Mouse (Mus musculus): ENCODE measurements at regions not wholly inside any gene's neighbourhood (a gene's known extent, or its start where the extent isn't known, plus 50 kb on each side); places are given as distances from the start of the nearest gene placed in this dataset.
A peak's percentile ranks its signal among the peaks of the same experiment; 100 is the strongest.

DNA sequence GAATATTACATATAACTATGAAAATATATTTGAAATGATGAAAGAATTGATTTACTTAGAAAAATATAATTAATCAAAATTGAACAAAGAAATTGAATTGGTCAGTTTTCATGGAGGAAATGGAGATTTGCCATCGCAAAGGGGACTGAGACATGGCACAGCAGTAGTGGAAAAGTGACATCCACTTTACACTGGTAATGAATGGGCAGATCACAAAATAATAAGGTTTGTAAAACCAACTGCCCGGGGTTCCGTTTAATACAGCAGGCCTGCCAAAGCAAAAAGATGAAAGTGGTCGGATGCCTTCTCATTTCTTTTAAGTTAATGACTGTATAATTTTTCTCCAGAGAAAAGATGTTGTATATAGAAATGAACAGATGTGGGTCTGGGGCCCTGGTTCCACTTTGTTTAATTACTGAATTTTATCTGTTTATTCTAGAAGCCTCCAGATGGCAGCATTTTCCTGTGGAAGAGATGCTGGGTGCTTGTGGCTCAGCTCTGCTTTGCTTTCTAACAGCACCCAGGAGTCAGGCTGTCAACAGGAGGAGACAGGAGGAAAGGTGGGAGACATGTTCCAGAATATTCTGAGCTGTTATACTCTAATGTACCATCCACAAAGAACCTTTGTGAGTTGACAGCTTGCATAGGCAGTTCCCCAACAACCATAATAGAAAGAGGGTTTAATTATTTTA is 75.6 kb upstream of the Fbxl17 start:
- Histone ChIP-seq H3K9me3 (no peaks in the 10 kb centered on the region), H3K36me3 (no peaks in the 10 kb centered on the region), H3K9ac (no peak overlapping the region), H3K4me3 (no peak overlapping the region), H3K4me2 (no peak overlapping the region), H3K27ac (no peak overlapping the region), H3K4me1 (no peaks in the 10 kb centered on the region), H3K27me3 (no peaks in the 10 kb centered on the region)
- ATAC-seq (ENCODE audit: insufficient number of reproducible peaks, low FRiP score, low TSS enrichment, low read depth): no peak
- 34% methylated on average over 4 of the region's 4 CpGs for WGBS

DNA sequence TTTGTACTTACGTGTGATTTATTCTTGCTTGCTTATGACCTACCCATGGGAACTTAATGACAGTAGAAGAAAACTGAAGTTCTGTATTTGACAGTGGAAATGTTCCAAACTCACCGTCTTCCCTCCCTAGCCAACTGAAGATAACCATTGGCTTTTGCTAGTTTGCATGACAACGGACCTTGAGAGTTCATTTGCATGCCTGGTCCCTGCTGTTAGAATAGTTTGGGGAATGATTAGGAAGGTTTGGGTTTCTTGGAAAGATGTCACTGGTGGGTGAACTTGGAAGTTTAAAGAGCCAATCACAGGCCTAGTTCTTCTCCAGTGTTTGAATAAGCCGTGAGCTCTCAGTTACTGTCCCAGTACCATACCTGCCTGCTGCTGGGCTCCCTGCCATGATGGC is 83.1 kb upstream of the Fbxl17 start:
- no peak overlapping the region for H3K9ac ChIP-seq
- H3K4me3 ChIP-seq: no peak overlapping the region
- no peaks in the 10 kb centered on the region for H3K4me1 ChIP-seq
- H3K9me3 ChIP-seq: no peaks in the 10 kb centered on the region
- no peak overlapping the region for H3K27ac ChIP-seq
- H3K36me3 ChIP-seq: no peaks in the 10 kb centered on the region
- ATAC-seq (ENCODE audit: insufficient number of reproducible peaks, low FRiP score, low TSS enrichment, low read depth): no peak
- H3K27me3 ChIP-seq: no peaks in the 10 kb centered on the region
- WGBS: 75% methylated on average over 4 of the region's 4 CpGs
- H3K4me2 ChIP-seq: no peak overlapping the region

DNA sequence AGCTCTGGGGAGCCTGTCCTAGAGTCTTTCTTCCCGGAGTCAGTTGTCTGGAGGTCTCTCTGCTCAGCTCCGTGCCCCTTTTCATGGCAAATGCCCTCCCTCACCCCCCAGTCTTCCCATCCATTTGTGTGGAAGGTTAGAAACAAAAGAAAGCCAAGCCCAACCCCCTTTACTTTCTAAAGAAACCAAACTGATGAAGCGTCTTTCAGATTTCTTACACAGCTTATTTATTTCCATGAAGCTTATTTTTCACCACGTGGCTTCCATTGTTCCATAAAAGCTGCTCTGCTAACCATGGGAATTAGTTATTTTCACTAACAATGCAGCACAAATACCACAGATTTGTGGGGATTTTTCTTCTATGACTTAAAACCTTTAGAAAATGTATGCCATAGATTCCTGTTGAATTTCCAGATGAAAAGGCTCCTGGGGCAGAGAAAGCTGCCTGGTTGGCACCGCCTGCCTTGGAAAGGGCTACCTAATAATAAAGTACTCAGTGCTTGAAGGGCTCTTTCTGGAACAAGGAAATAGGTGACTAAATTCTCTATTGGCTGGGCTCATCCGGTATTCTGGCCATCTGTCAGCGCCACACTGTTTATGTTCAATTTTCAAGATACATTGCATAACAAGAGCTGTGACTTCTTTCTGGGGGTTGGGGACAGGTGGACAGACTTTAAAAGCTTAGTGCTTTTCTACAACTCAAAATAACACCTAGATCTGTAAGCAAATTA is 107.4 kb upstream of the Fbxl17 start:
- Histone ChIP-seq H3K4me2 (no peak overlapping the region), H3K9me3 (no peaks in the 10 kb centered on the region), H3K4me3 (no peak overlapping the region), H3K27me3 (no peaks in the 10 kb centered on the region), H3K36me3 (no peaks in the 10 kb centered on the region), H3K9ac (no peak overlapping the region), H3K27ac (no peak overlapping the region), H3K4me1 (no peaks in the 10 kb centered on the region)
- whole genome bisulfite sequencing: 56% methylated on average over 7 of the region's 7 CpGs
- ATAC-seq (ENCODE audit: insufficient number of reproducible peaks, low FRiP score, low TSS enrichment, low read depth): no peak

DNA sequence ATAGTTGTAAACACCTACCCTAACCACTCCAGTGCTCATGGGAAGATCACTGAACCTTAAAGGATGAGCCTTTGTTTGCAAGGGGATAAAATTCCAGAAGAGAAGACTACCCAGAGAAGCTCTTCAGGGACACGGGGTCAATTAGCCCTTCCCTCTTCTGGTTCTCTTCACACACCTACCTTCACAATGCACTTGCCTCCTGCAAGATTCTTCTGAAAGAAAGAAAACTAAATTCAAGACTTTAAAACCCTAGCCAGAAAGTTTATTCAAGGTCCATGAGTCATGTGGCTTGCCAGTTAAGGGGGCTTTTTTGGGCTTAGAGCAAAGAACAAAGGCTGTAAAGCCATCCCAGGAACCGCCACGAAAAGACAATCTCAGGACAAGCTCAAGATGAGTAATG is 122.9 kb upstream of the Fbxl17 start:
- H3K9ac ChIP-seq: no peak overlapping the region
- H3K9me3 ChIP-seq: no peaks in the 10 kb centered on the region
- no peak overlapping the region for H3K4me2 ChIP-seq
- H3K27me3 ChIP-seq: no peaks in the 10 kb centered on the region
- H3K36me3 ChIP-seq: no peaks in the 10 kb centered on the region
- no peak for ATAC-seq (ENCODE audit: insufficient number of reproducible peaks, low FRiP score, low TSS enrichment, low read depth)
- no peak overlapping the region for H3K4me3 ChIP-seq
- 35% methylated on average over 3 of the region's 3 CpGs for WGBS
- H3K4me1 ChIP-seq: no peaks in the 10 kb centered on the region
- H3K27ac ChIP-seq: no peak overlapping the region

DNA sequence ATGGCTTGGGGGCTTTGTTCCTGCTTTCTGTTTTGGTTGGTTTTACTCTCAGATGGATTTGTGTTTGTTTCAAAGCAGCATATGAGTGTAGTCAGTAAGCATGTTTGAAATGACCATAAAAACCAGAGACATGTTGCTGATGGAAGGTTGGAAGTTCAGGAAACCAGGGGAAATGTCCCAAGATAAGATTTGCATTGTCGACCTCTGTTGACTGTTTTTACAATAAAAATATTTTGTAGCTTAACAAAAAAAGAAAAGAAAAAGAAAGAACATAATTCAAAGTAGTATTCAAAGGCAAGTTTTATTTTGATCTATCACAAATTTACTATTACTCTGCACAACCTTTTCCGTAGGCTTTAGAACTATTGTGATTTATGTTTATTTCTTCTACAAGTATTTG is 137.8 kb upstream of the Fbxl17 start:
- WGBS: 78% methylated on average over 2 of the region's 2 CpGs
- no peaks in the 10 kb centered on the region for H3K27me3 ChIP-seq

DNA sequence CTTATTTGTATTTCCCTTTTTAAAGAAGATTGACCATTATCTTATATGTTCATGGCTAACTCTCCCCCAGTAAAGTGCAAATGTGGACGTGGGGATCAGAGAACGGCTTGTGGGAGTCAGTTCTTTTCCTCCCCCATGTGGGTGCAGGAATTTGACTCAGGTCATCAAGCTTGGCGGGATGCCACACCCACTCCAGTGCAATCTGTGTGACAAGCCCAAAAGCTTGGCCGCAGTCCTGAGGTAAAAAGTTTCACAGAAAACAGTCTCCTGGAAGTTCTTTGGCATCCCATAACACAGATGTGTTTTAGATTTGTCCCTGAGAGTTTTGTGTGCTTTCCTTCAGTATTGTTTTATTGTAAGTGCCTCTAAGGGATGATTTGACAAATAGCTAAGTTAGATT is 144.6 kb upstream of the Fbxl17 start:
- Histone ChIP-seq H3K27me3 (no peaks in the 10 kb centered on the region), H3K4me1 (no peaks in the 10 kb centered on the region), H3K9me3 (no peaks in the 10 kb centered on the region), H3K4me3 (no peak overlapping the region), H3K9ac (no peak overlapping the region), H3K36me3 (no peaks in the 10 kb centered on the region), H3K4me2 (no peak overlapping the region), H3K27ac (no peak overlapping the region)
- no peak for ATAC-seq (ENCODE audit: insufficient number of reproducible peaks, low FRiP score, low TSS enrichment, low read depth)
- WGBS: 64% methylated on average over 4 of the region's 4 CpGs

More for the DNA sequence above, 137.8 kb upstream of the Fbxl17 start:
- no peaks in the 10 kb centered on the region for H3K9me3 ChIP-seq
- H3K4me3 ChIP-seq: no peak overlapping the region
- no peak overlapping the region for H3K4me2 ChIP-seq
- no peak overlapping the region for H3K27ac ChIP-seq
- ATAC-seq (ENCODE audit: insufficient number of reproducible peaks, low FRiP score, low TSS enrichment, low read depth): no peak
- no peaks in the 10 kb centered on the region for H3K36me3 ChIP-seq
- H3K4me1 ChIP-seq: no peaks in the 10 kb centered on the region
- no peak overlapping the region for H3K9ac ChIP-seq

DNA sequence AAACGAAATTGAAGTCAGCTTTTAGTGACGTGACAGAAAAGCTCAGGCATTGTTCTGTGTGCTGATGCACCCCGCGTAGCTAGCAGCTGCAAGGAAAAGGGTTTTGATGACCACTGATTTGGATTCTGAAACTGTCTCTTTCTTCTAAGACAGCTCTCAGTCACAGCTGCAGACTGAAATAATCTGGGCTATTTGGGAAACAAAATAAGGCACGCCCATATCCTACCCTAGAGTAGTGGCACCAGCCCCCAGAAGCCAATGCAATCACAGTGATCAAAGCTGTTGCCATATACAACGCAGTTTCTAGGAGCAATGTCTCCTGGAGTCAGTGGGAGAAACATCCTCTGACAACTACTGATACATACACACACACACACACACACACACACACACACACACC is 157.9 kb upstream of the Fbxl17 start:
- Histone ChIP-seq H3K9ac (no peak overlapping the region), H3K27ac (no peak overlapping the region), H3K36me3 (no peaks in the 10 kb centered on the region), H3K4me1 (peaks cover 6% of the 10 kb centered on the region), H3K27me3 (no peaks in the 10 kb centered on the region), H3K9me3 (no peaks in the 10 kb centered on the region), H3K4me2 (no peak overlapping the region), H3K4me3 (no peak overlapping the region)
- WGBS: 81% methylated on average over 6 of the region's 6 CpGs
- ATAC-seq (ENCODE audit: insufficient number of reproducible peaks, low FRiP score, low TSS enrichment, low read depth): no peak

DNA sequence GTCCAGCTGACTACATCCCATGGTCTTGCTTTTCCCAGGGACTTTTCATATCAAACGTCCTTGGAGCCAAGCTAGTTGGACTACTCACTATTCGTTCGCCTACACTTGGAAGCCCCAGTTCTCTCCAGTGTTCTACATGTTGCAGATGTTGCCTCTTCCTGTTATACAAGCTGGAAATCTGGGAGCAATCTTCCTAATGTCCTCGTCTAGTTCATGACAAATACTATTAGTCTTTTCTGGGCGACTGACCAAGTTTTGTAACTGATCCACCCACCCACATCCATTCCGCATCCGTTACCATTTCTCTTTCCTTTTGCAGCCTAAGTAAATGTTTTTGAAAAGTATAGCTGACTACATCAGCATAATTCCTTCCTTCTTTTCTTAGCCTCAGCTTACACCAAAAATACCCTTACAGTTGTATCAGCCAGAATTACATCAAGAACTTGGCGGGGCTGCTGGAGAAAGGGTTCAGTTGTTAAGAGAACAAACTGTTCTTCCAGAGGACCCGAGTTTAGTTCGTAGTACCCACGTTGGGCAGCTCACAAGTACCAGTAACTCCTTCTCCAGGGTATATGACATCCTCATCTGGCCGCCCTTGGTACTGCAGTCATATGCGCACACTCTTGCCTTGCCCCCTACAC is 161.1 kb upstream of the Fbxl17 start:
- H3K27me3 ChIP-seq: no peaks in the 10 kb centered on the region
- H3K9ac ChIP-seq: no peak overlapping the region
- no peak overlapping the region for H3K4me3 ChIP-seq
- no peak overlapping the region for H3K4me2 ChIP-seq
- peak overlapping the region; percentile 65 for H3K27ac ChIP-seq
- no peaks in the 10 kb centered on the region for H3K9me3 ChIP-seq
- WGBS: 56% methylated on average over 13 of the region's 13 CpGs
- no peaks in the 10 kb centered on the region for H3K36me3 ChIP-seq
- peak; percentile 68 for ATAC-seq (ENCODE audit: insufficient number of reproducible peaks, low FRiP score, low TSS enrichment, low read depth)
- peaks cover 6% of the 10 kb centered on the region for H3K4me1 ChIP-seq

DNA sequence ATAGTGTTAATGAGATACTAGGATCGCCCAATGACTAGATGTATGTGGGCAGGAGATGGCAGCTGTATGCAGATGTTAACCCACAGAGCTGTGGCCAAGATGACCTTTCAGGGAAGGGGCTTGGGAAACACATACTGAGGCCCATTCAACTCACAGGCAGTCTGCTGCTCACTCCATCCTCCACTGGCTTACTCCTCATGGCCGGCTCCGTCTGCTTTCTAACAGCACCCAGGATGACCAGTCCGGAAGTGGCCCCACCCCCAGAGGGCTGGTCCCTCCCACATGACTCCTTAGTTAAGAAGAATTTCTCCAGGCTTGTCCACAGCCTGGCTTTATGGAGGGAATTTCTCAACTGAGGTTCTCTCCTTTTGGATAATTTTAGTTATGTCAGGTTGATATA is 161.8 kb upstream of the Fbxl17 start:
- H3K27me3 ChIP-seq: no peaks in the 10 kb centered on the region
- H3K4me2 ChIP-seq: no peak overlapping the region
- H3K4me3 ChIP-seq: no peak overlapping the region
- 76% methylated on average over 4 of the region's 4 CpGs for WGBS
- no peak overlapping the region for H3K9ac ChIP-seq
- ATAC-seq (ENCODE audit: insufficient number of reproducible peaks, low FRiP score, low TSS enrichment, low read depth): no peak
- H3K4me1 ChIP-seq: peaks cover 6% of the 10 kb centered on the region
- H3K9me3 ChIP-seq: no peaks in the 10 kb centered on the region
- no peaks in the 10 kb centered on the region for H3K36me3 ChIP-seq
- H3K27ac ChIP-seq: peak overlapping the region; percentile 65

DNA sequence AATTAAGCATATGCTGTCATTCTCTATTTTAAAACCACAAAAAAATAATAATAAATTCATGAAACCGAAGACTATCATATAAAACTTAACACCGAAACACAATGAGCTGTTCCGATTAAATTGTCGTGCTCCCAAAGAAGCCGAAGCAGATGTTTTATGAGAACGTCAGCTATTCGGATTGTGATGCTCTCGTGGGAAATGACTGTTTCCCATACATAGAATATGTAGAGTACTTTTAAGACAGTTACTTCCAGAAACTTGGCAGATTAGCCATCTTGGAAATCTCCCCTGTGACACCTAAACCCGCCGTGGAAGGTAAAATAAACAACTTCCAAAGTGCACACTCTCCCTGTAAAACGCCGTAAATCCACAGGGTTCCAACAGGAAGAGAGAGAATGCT is 162.4 kb upstream of the Fbxl17 start:
- Histone ChIP-seq H3K4me3 (0 out of 2 replicates have a peak overlapping the region, but pooled peaks have one; percentile 3), H3K9me3 (no peaks in the 10 kb centered on the region), H3K27me3 (no peaks in the 10 kb centered on the region), H3K4me1 (peaks cover 6% of the 10 kb centered on the region), H3K9ac (no peak overlapping the region), H3K36me3 (no peaks in the 10 kb centered on the region), H3K4me2 (peak overlapping the region; percentile 28), H3K27ac (peak overlapping the region; percentile 65; the same call in 1 of the 2 replicates)
- ATAC-seq (ENCODE audit: insufficient number of reproducible peaks, low FRiP score, low TSS enrichment, low read depth): no peak
- 23% methylated on average over 12 of the region's 12 CpGs for WGBS

DNA sequence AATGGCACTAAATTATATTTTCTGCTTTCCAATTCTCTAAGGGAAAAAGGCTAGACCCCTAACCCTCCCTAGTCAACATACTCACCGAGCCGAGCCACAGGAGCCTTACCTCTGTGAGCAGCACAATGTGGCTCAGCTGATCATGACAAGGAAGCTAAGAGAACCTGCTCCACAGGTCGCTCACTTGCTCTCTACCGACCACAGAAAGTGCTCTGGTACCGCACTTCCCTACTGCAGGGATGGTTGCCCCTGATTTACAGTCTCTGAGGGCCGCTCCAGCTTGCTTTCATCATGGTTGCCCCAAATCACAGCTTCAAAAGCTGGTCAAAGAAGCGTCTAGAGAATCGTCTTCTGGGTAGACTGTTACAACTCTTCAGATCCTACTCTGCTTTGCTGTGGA is 177.0 kb upstream of the Fbxl17 start:
- no peak for ATAC-seq (ENCODE audit: insufficient number of reproducible peaks, low FRiP score, low TSS enrichment, low read depth)
- no peak overlapping the region for H3K4me2 ChIP-seq
- no peaks in the 10 kb centered on the region for H3K27me3 ChIP-seq
- no peak overlapping the region for H3K9ac ChIP-seq
- no peaks in the 10 kb centered on the region for H3K36me3 ChIP-seq
- H3K9me3 ChIP-seq: no peaks in the 10 kb centered on the region
- no peak overlapping the region for H3K27ac ChIP-seq
- H3K4me3 ChIP-seq: no peak overlapping the region
- peaks cover 4% of the 10 kb centered on the region; the same call in 1 of the 2 replicates for H3K4me1 ChIP-seq
- 71% methylated on average over 8 of the region's 8 CpGs for WGBS

DNA sequence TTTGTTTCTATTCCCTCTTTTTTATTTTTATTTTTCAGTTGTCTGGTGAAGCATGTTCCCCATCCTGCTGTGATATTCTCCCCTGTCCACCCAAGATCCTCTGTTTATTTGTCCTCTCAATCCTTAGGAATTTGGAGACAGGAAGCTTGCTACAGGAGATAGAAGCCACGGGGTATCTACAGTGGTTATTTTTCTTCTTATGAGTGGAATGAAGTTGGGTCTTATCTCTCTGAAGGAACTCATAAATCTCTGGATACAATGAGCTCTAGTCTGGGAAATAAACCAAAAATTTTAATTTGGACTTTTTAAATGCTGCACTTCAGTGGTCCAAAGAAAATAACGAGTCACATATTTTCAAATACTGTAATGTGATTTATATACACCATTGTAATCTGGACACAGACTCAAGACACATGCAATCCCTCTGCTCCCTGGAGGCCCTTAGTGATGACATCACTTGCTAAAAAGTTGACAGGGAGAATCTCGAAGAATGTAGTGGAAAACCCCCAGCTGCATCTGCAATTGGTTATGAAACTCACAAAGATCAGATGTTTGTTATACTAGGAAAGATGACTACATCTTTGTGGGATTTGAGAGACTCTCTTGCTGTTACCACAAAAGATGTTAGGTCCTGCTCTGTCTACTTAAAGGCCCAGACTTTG is 178.3 kb upstream of the Fbxl17 start:
- ATAC-seq (ENCODE audit: insufficient number of reproducible peaks, low FRiP score, low TSS enrichment, low read depth): peak; percentile 55; the same call in 1 of the 2 replicates
- Histone ChIP-seq H3K27ac (peak overlapping the region; percentile 54), H3K27me3 (no peaks in the 10 kb centered on the region), H3K9me3 (no peaks in the 10 kb centered on the region), H3K4me2 (no peak overlapping the region), H3K36me3 (no peaks in the 10 kb centered on the region), H3K4me3 (no peak overlapping the region), H3K9ac (no peak overlapping the region), H3K4me1 (peaks cover 4% of the 10 kb centered on the region; the same call in 1 of the 2 replicates)
- 41% methylated on average over 3 of the region's 3 CpGs for WGBS

Data from limb, embryonic 15.5 days (tissue).